Mouse (Mus musculus) cerebellum, adult (tissue): Measurements from ENCODE around the gene Slc44a5.

Experiments used
- ATAC-seq: cut with Nextera tagmentation; 2 replicates; pipeline ENCODE4 v1.9.2; 2017; ENCODE audit warnings: mild to moderate bottlenecking, moderate library complexity, mixed read lengths; ENCODE audit not compliant: insufficient number of reproducible peaks, low FRiP score, low TSS enrichment

Gene Slc44a5

GRCm38 (mm10) chr3:153973171-153973948 lies at the start of gene Slc44a5:
Slc44a5 (plus strand) TSS chr3:153973436.
- peak; percentile 49 for ATAC-seq

GRCm38 (mm10) chr3:153926333-153926732 lies 46.9 kb upstream of the Slc44a5 start:
- no peak for ATAC-seq

- ATAC-seq = no peak
These were observed 43.7 kb upstream of the Slc44a5 start for GRCm38 (mm10) chr3:153929526-153929925.

GRCm38 (mm10) chr3:153932461-153932860 lies 40.8 kb upstream of the Slc44a5 start:
- no peak for ATAC-seq

GRCm38 (mm10) chr3:153935878-153936277 lies 37.4 kb upstream of the Slc44a5 start:
- ATAC-seq = no peak

GRCm38 (mm10) chr3:153937116-153937810 lies 36.0 kb upstream of the Slc44a5 start:
- ATAC-seq = no peak

- no peak for ATAC-seq
These were observed 33.2 kb upstream of the Slc44a5 start for GRCm38 (mm10) chr3:153940021-153940420.

GRCm38 (mm10) chr3:153940486-153940885 lies 32.8 kb upstream of the Slc44a5 start:
- no peak for ATAC-seq

GRCm38 (mm10) chr3:153941613-153942012 lies 31.6 kb upstream of the Slc44a5 start:
- no peak for ATAC-seq

- ATAC-seq = no peak
These were observed 30.1 kb upstream of the Slc44a5 start for GRCm38 (mm10) chr3:153943003-153943640.

GRCm38 (mm10) chr3:153943901-153944334 lies 29.3 kb upstream of the Slc44a5 start:
- peak; percentile 64 for ATAC-seq

- ATAC-seq = peak; percentile 92
These were observed 28.8 kb upstream of the Slc44a5 start, which contains the start of gene Acadm for GRCm38 (mm10) chr3:153944335-153944990. Acadm (minus strand) TSS chr3:153944632.

- ATAC-seq = no peak
These were observed 26.0 kb upstream of the Slc44a5 start for GRCm38 (mm10) chr3:153947271-153947670.

- ATAC-seq = no peak
These were observed 25.1 kb upstream of the Slc44a5 start for GRCm38 (mm10) chr3:153948176-153948575.

GRCm38 (mm10) chr3:153957916-153958315 lies 15.3 kb upstream of the Slc44a5 start:
- no peak for ATAC-seq

GRCm38 (mm10) chr3:153959035-153959730 lies 14.1 kb upstream of the Slc44a5 start:
- peak; percentile 57; the same call in 1 of the 2 replicates for ATAC-seq

GRCm38 (mm10) chr3:153959731-153960207 lies 13.5 kb upstream of the Slc44a5 start:
- ATAC-seq = no peak

- 0 out of 2 replicates have a peak, but pooled peaks have one; percentile 24 for ATAC-seq
These were observed 12.4 kb upstream of the Slc44a5 start for GRCm38 (mm10) chr3:153960884-153961283.

GRCm38 (mm10) chr3:153961632-153962389 lies 11.4 kb upstream of the Slc44a5 start:
- ATAC-seq = no peak
